Mouse (Mus musculus) right cerebral cortex, postnatal 10 days (tissue): ENCODE measurements around the gene Gm20388.
"Not testable (repeated sequence)": the region's sequence is repeated elsewhere in the genome, so short reads cannot be mapped to it uniquely, and the experiment has no call there.

Experiments used
- DNase-seq, 2 experiments: peaks; one replicate each; pipeline ENCODE4 v3.0.0; 2021; ENCODE audit warnings: low spot score in 2 of 2

Gene Gm20388

GRCm38 (mm10) chr8:123191908-123192307, 3281.3 kb downstream of the Gm20388 start:
- no peak for DNase-seq

- no peak for DNase-seq
Observed at GRCm38 (mm10) chr8:123193771-123194170, 3283.1 kb downstream of the Gm20388 start.

DNA sequence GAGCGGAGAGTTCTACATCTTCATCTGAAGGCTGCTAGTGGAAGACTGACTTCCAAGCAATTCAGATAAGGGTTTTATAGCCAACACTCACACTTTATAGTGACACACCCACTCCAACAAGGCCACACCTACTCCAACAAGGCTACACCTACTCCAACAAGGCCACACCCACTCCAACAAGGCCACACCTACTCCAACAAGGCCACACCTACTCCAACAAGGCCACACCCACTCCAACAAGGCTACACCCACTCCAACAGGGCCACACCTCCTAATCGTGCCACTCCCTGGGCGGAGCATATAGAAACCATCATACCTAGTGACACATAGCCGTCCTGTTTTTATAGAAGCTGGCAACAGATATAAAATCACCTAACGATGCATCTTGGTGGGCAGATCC, 3286.4 kb downstream of the Gm20388 start:
- not testable (repeated sequence) for DNase-seq

- DNase-seq, result no peak
Observed at GRCm38 (mm10) chr8:123199864-123200263, 3289.2 kb downstream of the Gm20388 start.

DNA sequence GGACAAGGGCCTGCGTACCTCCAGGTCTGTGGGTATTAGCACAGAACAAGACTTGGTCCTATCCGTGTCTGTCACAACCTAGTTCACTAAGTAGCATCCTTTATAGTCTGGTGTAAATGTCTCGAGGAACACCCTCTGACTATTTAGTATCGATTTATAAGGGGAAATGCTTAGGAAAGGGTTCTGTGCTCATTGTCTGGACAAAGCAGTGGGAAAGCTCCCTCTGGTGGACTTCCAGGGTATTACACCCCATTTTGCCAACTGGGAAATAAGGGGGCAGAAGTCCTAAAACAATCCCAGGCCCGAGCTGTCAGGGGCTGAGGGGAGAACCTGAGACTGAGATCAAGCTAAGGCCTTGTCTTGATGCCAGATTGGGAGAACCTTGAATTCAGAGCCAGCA, 3291.6 kb downstream of the Gm20388 start:
- peak; percentile 74 to 85 for DNase-seq

DNA sequence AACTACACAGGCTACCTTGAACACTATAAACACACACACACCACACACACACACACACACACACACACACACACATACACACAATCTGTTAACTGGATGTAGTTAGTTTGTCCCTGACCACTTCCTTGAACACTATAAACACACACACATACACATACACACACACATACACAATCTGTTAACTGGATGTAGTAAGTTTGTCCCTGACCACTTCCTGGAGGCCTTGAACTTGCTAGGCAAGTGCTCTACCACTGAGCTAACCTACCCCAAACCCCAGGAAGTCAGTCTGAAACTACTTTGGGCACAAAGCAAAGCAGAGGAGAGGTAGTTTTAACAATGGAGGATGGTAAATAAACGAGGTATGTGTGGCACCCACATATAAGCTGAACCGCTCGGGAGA, 3292.9 kb downstream of the Gm20388 start:
- DNase-seq, result no peak

GRCm38 (mm10) chr8:123211876-123212275, 3301.2 kb downstream of the Gm20388 start:
- no peak for DNase-seq

- DNase-seq, result peak; percentile 93 to 95
Observed at GRCm38 (mm10) chr8:123212321-123213117, 3301.9 kb downstream of the Gm20388 start, which contains the start of the genes Chmp1a and Spata33. Gene Chmp1a, minus strand, starts transcription at chr8:123212763. Gene Spata33, plus strand, starts transcription at chr8:123212832.

- no peak for DNase-seq
Observed at GRCm38 (mm10) chr8:123213118-123213772, 3302.6 kb downstream of the Gm20388 start.

DNA sequence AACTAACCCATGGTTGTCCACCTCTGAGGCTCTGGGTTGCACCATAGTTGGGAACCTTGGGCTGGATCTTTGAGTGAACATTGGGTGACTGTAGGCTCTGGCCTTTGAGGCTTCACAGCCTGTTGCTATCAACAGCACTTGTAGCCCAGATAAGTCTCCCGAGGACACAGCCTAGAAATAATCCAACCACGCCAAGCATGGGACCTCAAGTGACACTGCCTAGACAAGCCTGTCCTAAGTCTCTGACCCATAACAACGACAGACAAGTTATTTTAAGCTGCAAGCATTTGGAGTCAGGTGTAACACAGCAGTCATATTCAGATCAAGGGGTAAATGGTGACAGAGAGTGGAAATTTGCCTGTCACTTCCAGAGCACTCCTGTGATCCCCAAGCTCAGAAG, 3304.8 kb downstream of the Gm20388 start:
- DNase-seq, result no peak

DNA sequence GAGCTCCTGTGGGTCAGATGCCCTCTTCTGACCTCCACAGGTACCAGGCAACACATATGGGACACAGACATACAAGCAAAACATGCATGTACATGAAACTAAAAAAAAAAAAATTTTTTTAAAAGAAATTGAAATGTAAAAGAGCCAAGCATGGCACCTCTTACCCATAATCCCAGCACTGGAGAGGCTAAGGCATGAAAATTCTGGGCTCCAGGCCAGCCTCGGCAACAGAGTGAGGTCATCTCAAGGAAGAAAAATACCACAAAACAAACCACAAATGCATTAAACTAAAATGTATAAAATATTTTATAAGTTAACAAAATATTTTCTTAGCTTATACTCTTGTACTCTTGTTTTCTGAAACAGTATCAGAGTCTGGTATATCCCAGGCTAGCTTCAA, 3310.3 kb downstream of the Gm20388 start:
- no peak for DNase-seq

DNA sequence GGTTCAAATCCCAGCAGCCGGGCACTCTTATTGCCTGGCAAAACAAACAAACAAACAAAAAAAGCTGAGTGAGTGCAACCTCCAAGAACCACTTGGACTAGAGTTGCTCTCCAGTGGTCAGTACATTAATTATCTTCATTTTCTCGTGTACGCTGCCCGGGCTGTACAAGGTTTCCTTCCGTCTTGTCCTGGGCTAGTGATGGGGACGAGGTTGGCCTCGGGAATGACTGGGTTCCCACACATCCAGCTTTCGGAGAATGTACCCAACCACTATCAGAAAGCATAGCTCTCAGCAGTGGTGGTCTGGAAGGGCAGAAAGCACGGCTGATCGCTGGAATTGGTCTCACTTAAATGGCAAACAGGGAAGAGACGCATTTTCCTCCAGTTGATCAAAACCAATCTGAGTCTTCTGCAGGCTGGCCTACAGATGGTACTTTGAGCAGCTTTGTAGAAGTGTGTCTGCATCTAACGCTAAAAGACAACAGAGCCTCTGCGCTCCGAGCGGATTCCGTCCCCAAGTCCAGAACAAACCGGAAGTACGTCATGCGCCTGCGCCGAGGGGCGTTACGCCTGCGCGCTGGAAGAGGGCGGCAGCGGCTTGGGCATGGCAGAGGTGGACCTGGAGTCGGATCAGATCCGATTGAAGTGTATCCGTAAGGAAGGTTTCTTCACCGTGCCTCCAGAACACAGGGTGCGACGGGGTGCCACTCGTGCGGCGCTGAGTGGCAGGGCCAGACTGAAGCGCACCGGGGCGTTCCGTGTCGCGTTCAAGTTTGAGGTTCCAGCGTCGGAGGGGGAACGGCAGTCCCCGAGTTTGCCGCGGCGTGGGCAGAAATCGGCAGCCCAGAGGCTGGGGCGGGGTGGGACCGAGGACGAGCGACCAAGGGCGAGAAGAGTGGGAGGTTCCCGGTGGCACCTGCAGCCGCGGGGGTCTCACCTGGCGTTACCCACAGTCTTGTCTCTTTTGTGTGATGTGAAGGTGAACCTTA, 3313.9 kb downstream of the Gm20388 start, which contains the start of gene Cdk10:
TSS of gene Cdk10 (plus strand) at position 565 of the 989 bp plus-strand sequence.
- peak; percentile 94 to 95 for DNase-seq

- no peak for DNase-seq
Observed at GRCm38 (mm10) chr8:123228416-123228815, 3317.8 kb downstream of the Gm20388 start.

DNA sequence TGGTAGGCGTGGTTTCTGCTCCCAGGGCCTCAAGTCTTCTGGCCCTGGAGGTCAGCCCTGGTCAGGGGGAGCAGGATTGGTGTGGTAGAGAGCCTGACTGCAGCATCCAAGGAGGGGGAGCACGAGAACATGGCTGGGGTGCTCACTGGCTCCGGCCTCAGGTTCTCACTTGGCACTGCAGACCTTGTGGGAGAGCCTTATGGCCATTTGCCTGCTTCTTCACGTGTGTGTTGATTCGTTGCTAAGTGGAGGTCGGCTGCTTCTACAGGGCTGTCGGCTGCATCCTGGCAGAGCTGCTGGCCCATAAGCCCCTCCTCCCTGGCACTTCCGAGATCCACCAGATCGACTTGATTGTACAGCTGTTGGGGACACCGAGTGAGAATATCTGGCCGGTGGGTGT, 3319.7 kb downstream of the Gm20388 start:
- DNase-seq, result not testable (repeated sequence)

DNA sequence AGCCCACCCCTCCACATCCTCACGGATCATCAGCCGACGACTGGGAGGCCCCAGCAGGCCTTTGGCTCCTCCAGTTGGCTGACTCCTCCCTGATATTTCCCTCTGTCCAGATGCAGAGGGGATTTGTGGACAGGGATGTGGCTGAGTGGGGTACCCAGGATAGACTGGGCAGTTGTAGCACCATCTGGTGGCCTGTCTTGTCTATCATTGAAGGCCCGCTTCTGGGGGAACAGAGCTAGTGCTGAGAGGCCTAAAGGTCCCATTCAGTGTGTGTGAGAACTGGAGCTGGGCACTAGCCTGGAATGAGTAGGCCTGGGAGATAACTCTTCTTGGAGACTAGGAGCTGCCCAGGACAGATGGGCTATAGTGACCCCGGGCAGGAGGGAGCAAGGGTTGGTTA, 3321.1 kb downstream of the Gm20388 start:
- no peak for DNase-seq

- DNase-seq, result no peak
Observed at GRCm38 (mm10) chr8:123232553-123232952, 3321.9 kb downstream of the Gm20388 start.

DNA sequence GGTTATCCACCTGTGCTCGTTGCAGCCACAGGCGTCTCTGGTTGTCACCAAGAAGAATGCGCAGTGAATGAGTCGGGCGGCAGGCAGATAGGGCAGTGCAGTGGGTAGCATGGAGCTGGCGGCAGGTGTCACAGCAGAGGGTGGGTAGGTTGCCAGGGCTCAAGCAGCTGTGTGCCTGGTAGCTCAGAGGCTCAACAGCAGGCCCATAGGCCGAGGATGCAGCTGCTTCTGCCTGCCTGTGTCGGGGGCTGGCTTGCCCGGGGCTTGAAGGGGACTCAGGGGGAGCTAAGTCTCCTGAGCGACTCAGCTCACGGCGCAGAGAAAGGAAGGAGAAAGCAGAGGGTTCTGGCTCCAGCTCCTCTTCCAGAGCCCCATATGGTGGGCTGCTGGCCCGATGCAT, 3322.7 kb downstream of the Gm20388 start:
- no peak for DNase-seq

- no peak for DNase-seq
Observed at GRCm38 (mm10) chr8:123233760-123234159, 3323.1 kb downstream of the Gm20388 start.

GRCm38 (mm10) chr8:123234918-123235519, 3324.4 kb downstream of the Gm20388 start:
- DNase-seq, result peak; percentile 88 to 93

DNA sequence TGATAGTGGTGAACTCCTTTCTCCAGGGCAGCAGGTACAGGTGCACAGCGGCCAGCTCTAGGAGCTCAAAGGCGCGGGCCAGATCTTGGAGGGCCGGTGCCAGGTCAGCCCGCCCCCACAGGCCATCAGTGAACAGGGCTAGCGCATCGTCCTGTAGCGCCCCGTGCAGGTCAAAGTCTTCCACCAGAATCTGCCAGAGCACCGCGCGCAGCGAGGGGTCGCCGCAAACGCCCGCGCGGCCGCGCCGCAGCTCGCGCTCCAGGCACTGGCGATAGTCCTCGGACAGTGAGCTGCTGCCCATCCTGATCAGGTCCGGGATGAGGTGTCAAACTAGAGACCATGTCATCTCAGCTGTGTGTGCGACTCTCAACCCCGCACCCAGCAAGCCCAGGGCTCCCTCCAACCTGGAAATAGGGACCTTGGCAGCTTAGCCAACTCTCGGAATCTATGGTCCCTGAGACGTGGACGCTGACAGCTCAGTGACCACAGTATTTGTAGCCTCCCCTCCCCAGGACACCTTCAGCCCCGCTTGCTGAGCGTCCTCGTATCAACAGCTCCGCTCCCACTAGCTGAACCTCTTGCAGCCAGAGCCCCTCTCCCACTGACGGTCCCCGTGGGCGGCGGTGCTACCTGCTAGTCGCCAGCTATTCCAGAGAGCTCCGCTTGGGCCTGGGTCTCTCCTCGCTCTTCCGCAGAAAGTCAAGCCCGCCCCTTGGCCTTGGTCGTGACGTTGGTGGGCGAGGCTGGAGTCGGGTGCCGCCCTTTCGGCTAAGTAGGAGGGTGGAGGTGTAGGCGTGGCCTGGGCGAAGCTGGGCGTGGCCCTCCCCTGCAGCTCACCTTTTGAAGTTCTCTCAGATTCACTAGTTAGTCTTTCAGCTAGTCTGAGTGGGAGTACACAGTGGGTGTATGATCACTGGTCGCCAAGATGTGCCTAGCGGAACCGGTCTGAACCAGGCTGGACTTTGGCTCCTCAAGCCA, 3325.2 kb downstream of the Gm20388 start, which contains the start of gene Spata2l:
TSS of gene Spata2l (minus strand) at position 714 of the 978 bp plus-strand sequence.
- DNase-seq, result peak; percentile 92
